Mouse (Mus musculus) liver, adult 2 months (tissue): ENCODE data around the gene Adgrd1. TPM values are rescaled to one million over a fixed set of nuclear protein-coding genes. Genes with fewer than 3 reads are reported as not detected.

ENCODE experiments used
- DNase-seq: peaks from one replicate; pipeline ENCODE4 v3.0.0-alpha.2; 2011; ENCODE audit warnings: low read depth, low spot score; ENCODE audit errors: extremely low read depth
- H3K27ac ChIP-seq: fragments of 200-500 bp; replicated peaks from 2 replicates; pipeline ENCODE4 v1.5.1; 2012; ENCODE audit warnings: low read depth, mild to moderate bottlenecking, control low read depth, inconsistent platforms, low read length; ENCODE audit not compliant: insufficient read depth
- H3K27me3 ChIP-seq: fragments of 200-500 bp; 2 replicates; pipeline ENCODE4 v1.6.1; 2012; ENCODE audit warnings: mild to moderate bottlenecking, moderate library complexity, low read length, inconsistent platforms; ENCODE audit not compliant: control insufficient read depth, insufficient read depth
- H3K36me3 ChIP-seq: fragments of 200-500 bp; 2 replicates; pipeline ENCODE4 v1.6.1; 2012; ENCODE audit warnings: low read length, inconsistent platforms; ENCODE audit not compliant: control insufficient read depth, insufficient read depth
- H3K4me1 ChIP-seq: fragments of 200-500 bp; 2 replicates; pipeline ENCODE4 v1.6.1; 2011; ENCODE audit warnings: low read length; ENCODE audit not compliant: control insufficient read depth, insufficient read depth
- H3K4me3 ChIP-seq: fragments of 200-500 bp; 2 replicates; pipeline ENCODE4 v1.5.1; 2011; ENCODE audit warnings: low read depth, mild to moderate bottlenecking, control low read depth, low read length, moderate library complexity; ENCODE audit not compliant: insufficient read depth
- H3K79me2 ChIP-seq: fragments of 200-500 bp; 2 replicates; pipeline ENCODE4 v1.6.1; 2012; ENCODE audit warnings: inconsistent platforms, mild to moderate bottlenecking, low read length, moderate library complexity; ENCODE audit not compliant: control insufficient read depth, insufficient read depth
- H3K9ac ChIP-seq: fragments of 200-500 bp; 2 replicates; pipeline ENCODE4 v1.6.1; 2012; ENCODE audit warnings: low read depth, mild to moderate bottlenecking, control low read depth, inconsistent platforms, low read length
- CTCF ChIP-seq: fragments of 200-500 bp; IDR thresholded peaks from 2 replicates; pipeline ENCODE4 v1.5.1; 2011; ENCODE audit warnings: low read depth, low read length, control low read depth
- POLR2A ChIP-seq: fragments of 200-500 bp; IDR thresholded peaks from 2 replicates; pipeline ENCODE4 v1.6.1; 2011; ENCODE audit warnings: low read length, control low read depth; ENCODE audit not compliant: insufficient read depth; ENCODE audit errors: extremely low read depth
- WGBS: fragments of 180-500 bp; shearing (Covaris S2); methylation state at CpG from one replicate; pipeline ENCODE4 v1.1.7; 2018; 5-methylcytosine and 5-hydroxymethylcytosine counted together
- polyA plus RNA-seq: library from polyadenylated mRNA; depleted of rRNA; stranded (reverse); fragments of >200 nt; gene quantifications from 2 replicates; pipeline ENCODE4 v1.2.3, GENCODE M21; 2012; rRNA removed
- total RNA-seq: library from RNA; depleted of rRNA; stranded (reverse); fragments of >200 nt; gene quantifications from 2 replicates; pipeline ENCODE4 v1.2.3, GENCODE M21; 2014; rRNA removed

Adgrd1 gene
- total and polyA plus RNA-seq, 2 experiments, result 0.18 to 0.66 TPM

DNA sequence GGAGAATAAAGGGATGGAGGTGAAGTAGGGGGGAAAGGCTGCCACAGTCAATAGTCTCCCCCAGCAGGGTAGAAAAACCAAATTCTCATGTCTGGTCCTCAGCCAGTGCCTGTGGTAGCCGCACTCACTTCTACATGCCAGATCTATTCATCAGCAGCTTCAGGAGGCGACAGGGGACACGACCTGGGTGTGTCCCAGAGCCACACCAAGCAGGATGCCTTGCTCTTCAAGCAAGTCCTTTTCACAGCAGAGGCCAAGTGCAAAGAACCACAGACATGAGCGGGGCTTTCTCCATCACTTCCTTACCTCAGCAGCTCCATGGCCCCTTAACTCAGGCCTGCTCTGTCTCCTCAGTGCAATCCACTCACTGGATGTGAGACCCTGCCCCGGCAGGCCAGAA, 147.8 kb downstream of the Adgrd1 start:
- 53% methylated on average over 5 of the region's 5 CpGs for WGBS
- Histone ChIP-seq H3K36me3 (no peaks in the 10 kb centered on the region), H3K4me1 (no peaks in the 10 kb centered on the region; the same call in 1 of the 2 replicates), H3K27me3 (no peaks in the 10 kb centered on the region), H3K4me3 (no peak overlapping the region), H3K27ac (no peak overlapping the region), H3K9ac (no peak overlapping the region), H3K79me2 (no peaks in the 10 kb centered on the region)
- no peak for DNase-seq
- TF ChIP-seq CTCF (no peak), POLR2A (no peak)

GRCm38 (mm10) chr5:129249080-129249479, 152.5 kb downstream of the Adgrd1 start:
- TF ChIP-seq POLR2A, result no peak
- TF ChIP-seq CTCF, result no peak
- Histone ChIP-seq H3K27me3 (no peaks in the 10 kb centered on the region), H3K4me3 (no peak overlapping the region), H3K4me1 (no peaks in the 10 kb centered on the region; the same call in 1 of the 2 replicates), H3K36me3 (no peaks in the 10 kb centered on the region), H3K79me2 (no peaks in the 10 kb centered on the region), H3K9ac (no peak overlapping the region), H3K27ac (0 out of 2 replicates have a peak overlapping the region, but pooled peaks have one; percentile 26)
- peak; percentile 25 for DNase-seq
- 62% methylated on average over 8 of the region's 8 CpGs for WGBS

Other genes starting within 250 kb of the Adgrd1 start
- gene Rimbp2, start 143.3 kb upstream of the Adgrd1 start, total RNA-seq, result not detected in 2 replicates
- gene Rimbp2, start 143.3 kb upstream of the Adgrd1 start, polyA plus RNA-seq, result not detected in 2 replicates
- 9.4 and 9.7 TPM in 2 replicates for gene Stx2, start 88.2 kb upstream of the Adgrd1 start, total RNA-seq
- 12.2 and 13.0 TPM in 2 replicates for gene Stx2, start 88.2 kb upstream of the Adgrd1 start, polyA plus RNA-seq
- 90.9 and 99.5 TPM in 2 replicates for gene Ran, start 76.7 kb upstream of the Adgrd1 start, total RNA-seq
- gene Ran, start 76.7 kb upstream of the Adgrd1 start, polyA plus RNA-seq, result 46.8 and 50.5 TPM in 2 replicates